Mouse (Mus musculus): ENCODE results near the gene AU040320.

The AU040320 gene

GRCm38 (mm10) chr4:126782996-126783395, 29.7 kb downstream of the AU040320 start:
- no peak for DNase-seq (ENCODE audit: low spot score)

- DNase-seq (ENCODE audit: low spot score): no peak
Measured at GRCm38 (mm10) chr4:126792341-126793102, 39.2 kb downstream of the AU040320 start.

GRCm38 (mm10) chr4:126802174-126802573, 48.8 kb downstream of the AU040320 start:
- DNase-seq (ENCODE audit: low spot score): no peak

GRCm38 (mm10) chr4:126803268-126803873, 50.0 kb downstream of the AU040320 start:
- DNase-seq (ENCODE audit: low spot score): no peak

- DNase-seq (ENCODE audit: low spot score): no peak
Measured at GRCm38 (mm10) chr4:126805741-126806140, 52.4 kb downstream of the AU040320 start.

- DNase-seq (ENCODE audit: low spot score): no peak
Measured at GRCm38 (mm10) chr4:126806692-126807427, 53.5 kb downstream of the AU040320 start.

- no peak for DNase-seq (ENCODE audit: low spot score)
Measured at GRCm38 (mm10) chr4:126810566-126810965, 57.2 kb downstream of the AU040320 start.

- DNase-seq (ENCODE audit: low spot score): no peak
Measured at GRCm38 (mm10) chr4:126813212-126813611, 59.9 kb downstream of the AU040320 start.

- DNase-seq (ENCODE audit: low spot score): no peak
Measured at GRCm38 (mm10) chr4:126814854-126815253, 61.5 kb downstream of the AU040320 start.

- DNase-seq (ENCODE audit: low spot score): no peak
Measured at GRCm38 (mm10) chr4:126822891-126823882, 69.8 kb downstream of the AU040320 start.

GRCm38 (mm10) chr4:126823917-126824316, 70.6 kb downstream of the AU040320 start:
- no peak for DNase-seq (ENCODE audit: low spot score)

GRCm38 (mm10) chr4:126831122-126831521, 77.8 kb downstream of the AU040320 start:
- no peak for DNase-seq (ENCODE audit: low spot score)

- no peak for DNase-seq (ENCODE audit: low spot score)
Measured at GRCm38 (mm10) chr4:126838799-126839198, 85.5 kb downstream of the AU040320 start.

GRCm38 (mm10) chr4:126839873-126840272, 86.5 kb downstream of the AU040320 start:
- DNase-seq (ENCODE audit: low spot score): peak; percentile 85

- no peak for DNase-seq (ENCODE audit: low spot score)
Measured at GRCm38 (mm10) chr4:126840996-126841560, 87.7 kb downstream of the AU040320 start.

GRCm38 (mm10) chr4:126842911-126843310, 89.6 kb downstream of the AU040320 start:
- no peak for DNase-seq (ENCODE audit: low spot score)

GRCm38 (mm10) chr4:126845664-126846063, 92.3 kb downstream of the AU040320 start:
- DNase-seq (ENCODE audit: low spot score): no peak

- DNase-seq (ENCODE audit: low spot score): no peak
Measured at GRCm38 (mm10) chr4:126846971-126847370, 93.6 kb downstream of the AU040320 start.

- DNase-seq (ENCODE audit: low spot score): no peak
Measured at GRCm38 (mm10) chr4:126850019-126850777, 96.9 kb downstream of the AU040320 start.

- DNase-seq (ENCODE audit: low spot score): no peak
Measured at GRCm38 (mm10) chr4:126850778-126851080, 97.4 kb downstream of the AU040320 start.

- DNase-seq (ENCODE audit: low spot score): no peak
Measured at GRCm38 (mm10) chr4:126852971-126853370, 99.6 kb downstream of the AU040320 start.
